14 mouse cellular contexts compared by ENCODE assay signal in genomic region chr9:120550778-120551177, GRCm38 (mm10). TPM values are rescaled to one million over a fixed set of nuclear protein-coding genes. Genes with fewer than 3 reads are reported as not detected.
"Had no signal": no experiment of that assay in that cellular context is flagged by ENCODE, and none has a peak within 500 bp of the region (broad histone marks: within the 10 kb centered on the region; RNA-seq: fewer than 3 reads in every experiment).

No protein-coding gene starts in this region.

- ATAC-seq: liver, embryonic 12.5 days; midbrain, embryonic 16.5 days had no signal

- H3K4me2 ChIP-seq: limb, embryonic 15.5 days; liver, embryonic 12.5 days; midbrain, embryonic 12.5 days; neural tube, embryonic 13.5 days; stomach, embryonic 15.5 days had no signal

- H3K9me3 ChIP-seq: limb, embryonic 15.5 days; liver, embryonic 12.5 days; midbrain, embryonic 12.5 days; neural tube, embryonic 13.5 days; stomach, embryonic 15.5 days had no signal

- H3K4me1 ChIP-seq: midbrain, embryonic 12.5 days had no signal

- H3K9ac ChIP-seq: limb, embryonic 15.5 days; liver, embryonic 12.5 days; midbrain, embryonic 12.5 days; neural tube, embryonic 13.5 days; stomach, embryonic 15.5 days had no signal

- H3K36me3 ChIP-seq: limb, embryonic 15.5 days; liver, embryonic 12.5 days; midbrain, embryonic 12.5 days; neural tube, embryonic 13.5 days; stomach, embryonic 15.5 days had no signal

- H3K27ac ChIP-seq: left cerebral cortex, adult 2 months; limb, embryonic 15.5 days; liver, embryonic 12.5 days; midbrain, embryonic 12.5 days; neural tube, embryonic 13.5 days; stomach, embryonic 15.5 days had no signal

- H3K27me3 ChIP-seq: limb, embryonic 15.5 days; midbrain, embryonic 12.5 days; neural tube, embryonic 13.5 days; stomach, embryonic 15.5 days had no signal

- H3K4me3 ChIP-seq: left cerebral cortex, adult 2 months; limb, embryonic 15.5 days; liver, embryonic 12.5 days; midbrain, embryonic 12.5 days; neural tube, embryonic 13.5 days; stomach, embryonic 15.5 days had no signal

- DNase-seq: kidney, adult 2 months; kidney, postnatal 25 days; lung, postnatal 10 days; retina, postnatal 1 day; right cerebral cortex, postnatal 4 days; spleen, adult 18-20 months; thymus, postnatal 4 days had no signal

RNA-seq across cellular contexts. Expression of gene Entpd3, which starts 11.2 kb away (rescaled TPM):
- polyA plus RNA-seq: liver, embryonic 12.5 days had no signal
